Mouse (Mus musculus): ENCODE results near the gene Tfb2m. TPM values are rescaled to one million over a fixed set of nuclear protein-coding genes. Genes with fewer than 3 reads are reported as not detected.

Tfb2m gene
- total and polyA plus RNA-seq, 3 experiments: 13.1 to 53.1 (median 48.3) TPM

DNA sequence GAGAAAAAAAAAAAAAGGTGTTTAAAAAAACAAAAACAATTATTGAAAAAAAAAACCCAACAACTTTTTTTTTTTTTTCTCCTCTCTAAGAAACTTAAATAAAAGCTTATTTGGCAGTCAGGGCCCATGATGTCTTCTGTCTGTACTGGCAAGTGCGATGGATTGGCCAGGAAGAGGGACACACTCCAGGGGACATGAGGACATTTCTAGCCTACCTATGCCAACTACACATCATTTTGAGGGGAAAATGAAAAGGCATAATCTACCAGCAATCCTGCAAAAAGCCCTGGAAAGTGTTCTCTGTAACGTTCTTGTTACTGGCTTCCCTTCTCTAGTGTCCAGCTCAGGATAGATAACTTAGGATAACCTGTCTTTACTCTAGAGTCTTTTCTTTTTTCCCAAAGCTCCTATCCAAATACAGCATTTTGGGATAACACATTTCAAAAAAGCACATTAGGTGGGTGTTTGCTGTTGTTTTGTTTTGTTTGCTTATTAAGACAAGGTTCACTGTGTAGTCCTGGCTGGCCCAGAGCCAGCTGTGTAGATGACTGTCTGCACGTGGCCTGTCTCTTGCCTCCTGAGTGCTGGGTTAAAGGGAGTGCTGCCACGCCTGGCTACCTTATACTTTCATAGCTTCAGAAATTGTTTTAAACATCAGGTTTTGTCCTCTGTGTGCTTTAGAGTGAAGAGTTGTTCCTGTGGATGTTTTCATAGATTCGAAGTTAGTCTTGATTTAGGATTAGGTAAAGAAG lies 7.3 kb upstream of the Tfb2m start:
- dilution Hi-C loops (cut with MboI; ENCODE audit: extremely low pct_ligation_motif_present, extremely low pct_unique_long_range_greater_than_20kb, low sequenced_read_pairs) (no loop called here), in situ Hi-C loops (cut with MboI; ENCODE audit: low pct_ligation_motif_present, low pct_unique_long_range_greater_than_20kb, low sequenced_read_pairs) (no loop called here)
- no peaks in the 10 kb centered on the region; the same call in 1 of the 2 replicates for H3K79me2 ChIP-seq (replicated peaks; ENCODE audit: control insufficient read depth, extremely low read depth, insufficient read depth, poor library complexity, severe bottlenecking)
- TF ChIP-seq HCFC1 (IDR thresholded peaks at IDR 0.05; ENCODE audit: low read depth, low read length): no peak
- no peak for TF ChIP-seq JUN (IDR thresholded peaks at IDR 0.05; ENCODE audit: insufficient read depth, low read depth, low read length)
- no peak for TF ChIP-seq MAX (IDR thresholded peaks at IDR 0.05; ENCODE audit: low read length)
- TF ChIP-seq MXI1 (IDR thresholded peaks at IDR 0.05; ENCODE audit: low read depth, low read length): no peak
- TF ChIP-seq MAZ (IDR thresholded peaks at IDR 0.05; ENCODE audit: low read depth, low read length): no peak
- TF ChIP-seq USF2 (conservative IDR thresholded peaks at IDR 0.05; ENCODE audit: low read depth, low read length): no peak
- no peak for TF ChIP-seq ZC3H11A (IDR thresholded peaks at IDR 0.05; ENCODE audit: low read depth, low read length)
- TF ChIP-seq RAD21 (IDR thresholded peaks at IDR 0.05; ENCODE audit: low read depth, low read length): no peak
- no peak for TF ChIP-seq UBTF (IDR thresholded peaks at IDR 0.05; ENCODE audit: low read depth, low read length)
- no peak for TF ChIP-seq MYC (IDR thresholded peaks at IDR 0.05; ENCODE audit: low read depth, low read length)
- no peak for TF ChIP-seq IRF4 (IDR thresholded peaks at IDR 0.05; ENCODE audit: low read depth, low read length)
- no peak for TF ChIP-seq ZMIZ1 (IDR thresholded peaks at IDR 0.05; ENCODE audit: low read depth, low read length)
- no peak for TF ChIP-seq JUND (conservative IDR thresholded peaks at IDR 0.05; ENCODE audit: low read depth, low read length)
- TF ChIP-seq E2F4 (IDR thresholded peaks at IDR 0.05; ENCODE audit: insufficient replicate concordance, low read depth, low read length): no peak
- TF ChIP-seq NELFE (IDR thresholded peaks at IDR 0.05; ENCODE audit: low read depth, low read length): no peak
- no peak for TF ChIP-seq KAT2A (IDR thresholded peaks at IDR 0.05; ENCODE audit: insufficient replicate concordance, low read length)
- no peak overlapping the region for H3K9ac ChIP-seq (ENCODE audit: insufficient read depth, low read depth)
- no peak overlapping the region for H3K27ac ChIP-seq (ENCODE audit: insufficient read depth, low read depth)
- H3K36me3 ChIP-seq (replicated peaks in 1 of 2; ENCODE audit: control insufficient read depth in 1 of 2, insufficient read depth in 1 of 2, low read length in 1 of 2): peaks cover 0 to 6% of the 10 kb centered on the region in 2 experiments
- H3K27me3 ChIP-seq (replicated peaks): no peaks in the 10 kb centered on the region
- DNase-seq (ENCODE audit: extremely low read depth): no peak
- H3K4me2 ChIP-seq (ENCODE audit: insufficient read depth, low read depth, poor library complexity, severe bottlenecking): no peak overlapping the region
- H3K9me3 ChIP-seq (replicated peaks; ENCODE audit: low read length): no peaks in the 10 kb centered on the region
- no peak overlapping the region for H3K4me3 ChIP-seq (replicated peaks in 1 of 3; ENCODE audit: low read depth in 2 of 3, low read length in 2 of 3, poor library complexity in 1 of 3)
- H3K4me1 ChIP-seq (ENCODE audit: control insufficient read depth in 1 of 2, insufficient read depth in 2 of 2): peaks cover 8 to 36% of the 10 kb centered on the region in 2 experiments; a peak in 3 of 4 replicates

DNA sequence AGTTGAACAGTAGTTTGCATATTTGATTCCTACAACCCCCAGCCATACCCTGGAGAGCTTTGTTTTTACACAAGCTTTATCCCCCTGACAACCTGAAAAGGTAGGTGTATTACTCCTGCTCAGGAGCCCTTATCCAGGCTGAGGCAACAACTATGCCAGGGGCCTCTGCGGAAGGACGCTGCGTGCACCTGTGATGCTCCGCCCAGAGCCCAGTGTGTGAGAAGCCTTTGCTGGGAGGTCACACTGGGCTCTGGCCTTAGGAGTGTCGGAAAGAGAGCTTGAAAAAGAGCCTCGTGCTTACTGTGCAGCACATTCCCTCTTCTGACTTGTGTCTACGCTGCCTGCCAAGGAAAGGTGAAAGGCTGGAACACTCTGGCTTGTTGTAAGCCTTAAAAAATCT lies 6.7 kb upstream of the Tfb2m start:
- H3K4me2 ChIP-seq (ENCODE audit: insufficient read depth, low read depth, poor library complexity, severe bottlenecking): no peak overlapping the region
- H3K27me3 ChIP-seq (replicated peaks): no peaks in the 10 kb centered on the region
- dilution Hi-C loops (cut with MboI; ENCODE audit: extremely low pct_ligation_motif_present, extremely low pct_unique_long_range_greater_than_20kb, low sequenced_read_pairs) (no loop called here), in situ Hi-C loops (cut with MboI; ENCODE audit: low pct_ligation_motif_present, low pct_unique_long_range_greater_than_20kb, low sequenced_read_pairs) (no loop called here)
- H3K4me1 ChIP-seq (ENCODE audit: control insufficient read depth in 1 of 2, insufficient read depth in 2 of 2): peaks cover 12 to 41% of the 10 kb centered on the region in 2 experiments
- H3K36me3 ChIP-seq (replicated peaks in 1 of 2; ENCODE audit: control insufficient read depth in 1 of 2, insufficient read depth in 1 of 2, low read length in 1 of 2): peaks cover 0 to 10% of the 10 kb centered on the region in 2 experiments
- H3K9me3 ChIP-seq (replicated peaks; ENCODE audit: low read length): no peaks in the 10 kb centered on the region
- no peak overlapping the region; the same call in 1 of the 2 replicates for H3K9ac ChIP-seq (ENCODE audit: insufficient read depth, low read depth)
- no peaks in the 10 kb centered on the region; the same call in none of the 2 replicates for H3K79me2 ChIP-seq (replicated peaks; ENCODE audit: control insufficient read depth, extremely low read depth, insufficient read depth, poor library complexity, severe bottlenecking)
- no peak overlapping the region for H3K27ac ChIP-seq (ENCODE audit: insufficient read depth, low read depth)
- no peak for DNase-seq (ENCODE audit: extremely low read depth)
- TF ChIP-seq BHLHE40 (IDR thresholded peaks at IDR 0.05; ENCODE audit: low read depth, low read length) (no peak), USF1 (IDR thresholded peaks at IDR 0.05; ENCODE audit: low read depth, low read length) (no peak), MYC (IDR thresholded peaks at IDR 0.05; ENCODE audit: low read depth, low read length) (no peak), ZMIZ1 (IDR thresholded peaks at IDR 0.05; ENCODE audit: low read depth, low read length) (no peak), MXI1 (IDR thresholded peaks at IDR 0.05; ENCODE audit: low read depth, low read length) (no peak)
- H3K4me3 ChIP-seq (replicated peaks in 1 of 3; ENCODE audit: low read depth in 2 of 3, low read length in 2 of 3, poor library complexity in 1 of 3): no peak overlapping the region

Data from CH12.LX (cell line).